Mouse (Mus musculus) intestine, postnatal 0 days (tissue): Measurements from ENCODE around the gene Cdhr3. TPM values are rescaled to one million over a fixed set of nuclear protein-coding genes. Genes with fewer than 3 reads are reported as not detected.
A peak's percentile ranks its signal among the peaks of the same experiment; 100 is the strongest.
"Not testable (repeated sequence)": the region's sequence is repeated elsewhere in the genome, so short reads cannot be mapped to it uniquely, and the experiment has no call there.

Experiments
- ATAC-seq: fragments of 200-750 bp; cut with Nextera tagmentation; 2 replicates; pipeline ENCODE4 v1.8.0; 2017; ENCODE audit warnings: mild to moderate bottlenecking, moderate TSS enrichment, moderate library complexity
- H3K27ac ChIP-seq: fragments of 300-500 bp; sonication (generic); 2 replicates; pipeline ENCODE4 v1.5.1; 2014; ENCODE audit warnings: mild to moderate bottlenecking, low read depth, low read length, moderate library complexity
- H3K27me3 ChIP-seq: fragments of 300-500 bp; sonication (generic); replicated peaks from 2 replicates; pipeline ENCODE4 v1.6.1; 2014; ENCODE audit warnings: low read length, mixed read lengths; ENCODE audit not compliant: control insufficient read depth, insufficient read depth
- H3K36me3 ChIP-seq: fragments of 300-500 bp; sonication (generic); 2 replicates; pipeline ENCODE4 v1.6.1; 2014; ENCODE audit warnings: mild to moderate bottlenecking, moderate library complexity; ENCODE audit not compliant: control insufficient read depth, insufficient read depth
- H3K4me1 ChIP-seq: fragments of 300-500 bp; sonication (generic); replicated peaks from 2 replicates; pipeline ENCODE4 v1.6.1; 2014; ENCODE audit warnings: antibody characterized with exemption, low read length, mixed read lengths; ENCODE audit not compliant: control insufficient read depth, insufficient read depth
- H3K4me2 ChIP-seq: fragments of 300-500 bp; sonication (generic); replicated peaks from 2 replicates; pipeline ENCODE4 v1.6.1; 2014; ENCODE audit warnings: low read depth, mild to moderate bottlenecking, moderate library complexity
- H3K4me3 ChIP-seq: fragments of 300-500 bp; sonication (generic); 2 replicates; pipeline ENCODE4 v1.5.1; 2014; ENCODE audit warnings: low read depth, low read length
- H3K9ac ChIP-seq: fragments of 300-500 bp; sonication (generic); 2 replicates; pipeline ENCODE4 v1.6.1; 2014; ENCODE audit warnings: mild to moderate bottlenecking, low read depth, low read length
- H3K9me3 ChIP-seq: fragments of 300-500 bp; sonication (generic); 2 replicates; pipeline ENCODE4 v1.6.1; 2016; ENCODE audit warnings: mixed run types; ENCODE audit not compliant: control insufficient read depth
- CTCF ChIP-seq: sonication (generic); IDR thresholded peaks from 2 replicates; pipeline ENCODE4 v1.5.1; 2016; ENCODE audit warnings: low read depth, mild to moderate bottlenecking, control low read depth, antibody characterized with exemption, moderate library complexity
- WGBS: fragments of 180-500 bp; shearing (Covaris S2); extraction: QIAGEN DNeasy Blood & Tissue Kit; methylation state at CpG from one replicate; pipeline ENCODE4 v1.1.7; 2014; 5-methylcytosine and 5-hydroxymethylcytosine counted together
- polyA plus RNA-seq: library from polyadenylated mRNA; unstranded; fragments of >200 nt; fragmentation: Nextera tagmentation; extraction: Ambion mirVana; gene quantifications from 2 replicates; pipeline ENCODE4 v1.2.1, GENCODE M21; 2015

Gene Cdhr3
- polyA plus RNA-seq, 1 experiment from 2014 or later = 0.10 TPM

- Histone ChIP-seq H3K9me3 (no peaks in the 10 kb centered on the region), H3K9ac (no peak overlapping the region), H3K4me3 (no peak overlapping the region), H3K4me1 (no peaks in the 10 kb centered on the region), H3K4me2 (no peak overlapping the region), H3K27me3 (no peaks in the 10 kb centered on the region), H3K36me3 (no peaks in the 10 kb centered on the region), H3K27ac (no peak overlapping the region)
- no peak for ATAC-seq
- WGBS = 50% methylated on average over 4 of the region's 4 CpGs
- TF ChIP-seq CTCF = peak; percentile 66
Observed at GRCm38 (mm10) chr12:33066355-33066754, 26.3 kb downstream of the Cdhr3 start.

- Histone ChIP-seq H3K4me2 (no peak overlapping the region), H3K9ac (no peak overlapping the region), H3K9me3 (no peaks in the 10 kb centered on the region), H3K36me3 (no peaks in the 10 kb centered on the region), H3K4me3 (no peak overlapping the region), H3K27ac (no peak overlapping the region), H3K4me1 (no peaks in the 10 kb centered on the region), H3K27me3 (no peaks in the 10 kb centered on the region)
- ATAC-seq = no peak
- WGBS = 83% methylated on average over 3 of the region's 3 CpGs
- no peak for TF ChIP-seq CTCF
Observed at GRCm38 (mm10) chr12:33065162-33065561, 27.5 kb downstream of the Cdhr3 start.

- ATAC-seq = no peak
- WGBS = 54% methylated on average over 2 of the region's 2 CpGs
- H3K9ac ChIP-seq = no peak overlapping the region
- no peak overlapping the region for H3K4me3 ChIP-seq
- H3K4me2 ChIP-seq = no peak overlapping the region
- no peak for TF ChIP-seq CTCF
- H3K36me3 ChIP-seq = no peaks in the 10 kb centered on the region
- no peaks in the 10 kb centered on the region for H3K27me3 ChIP-seq
- no peaks in the 10 kb centered on the region for H3K4me1 ChIP-seq
- no peak overlapping the region for H3K27ac ChIP-seq
- H3K9me3 ChIP-seq = no peaks in the 10 kb centered on the region
Observed at GRCm38 (mm10) chr12:33064266-33064665, 28.4 kb downstream of the Cdhr3 start.

- no peak for TF ChIP-seq CTCF
- H3K9me3 ChIP-seq = no peaks in the 10 kb centered on the region
- H3K36me3 ChIP-seq = no peaks in the 10 kb centered on the region
- H3K27ac ChIP-seq = no peak overlapping the region
- no peak for ATAC-seq
- H3K27me3 ChIP-seq = no peaks in the 10 kb centered on the region
- 69% methylated on average over 2 of the region's 2 CpGs for WGBS
- no peaks in the 10 kb centered on the region for H3K4me1 ChIP-seq
- no peak overlapping the region for H3K4me3 ChIP-seq
- H3K4me2 ChIP-seq = no peak overlapping the region
- no peak overlapping the region for H3K9ac ChIP-seq
Observed at GRCm38 (mm10) chr12:33063250-33063649, 29.4 kb downstream of the Cdhr3 start.

- not testable (repeated sequence) for H3K36me3 ChIP-seq, H3K27me3 ChIP-seq, H3K4me1 ChIP-seq, H3K9me3 ChIP-seq, ATAC-seq, H3K27ac ChIP-seq, H3K4me2 ChIP-seq, H3K4me3 ChIP-seq, H3K9ac ChIP-seq
- 58% methylated on average over 2 of the region's 2 CpGs for WGBS
Observed at GRCm38 (mm10) chr12:33062379-33062778, 30.3 kb downstream of the Cdhr3 start.

- no peaks in the 10 kb centered on the region for H3K27me3 ChIP-seq
- no peak overlapping the region for H3K27ac ChIP-seq
- no peak overlapping the region for H3K4me3 ChIP-seq
- no peak overlapping the region for H3K4me2 ChIP-seq
- ATAC-seq = no peak
- no peak for TF ChIP-seq CTCF
- peaks cover 8% of the 10 kb centered on the region for H3K4me1 ChIP-seq
- H3K9ac ChIP-seq = no peak overlapping the region
- H3K9me3 ChIP-seq = no peaks in the 10 kb centered on the region
- 59% methylated on average over 8 of the region's 8 CpGs for WGBS
- no peaks in the 10 kb centered on the region for H3K36me3 ChIP-seq
Observed at GRCm38 (mm10) chr12:33061651-33062050, 31.0 kb downstream of the Cdhr3 start.
